Mouse (Mus musculus) CH12.LX (cell line): Measurements from ENCODE around the gene Slc44a5. TPM values are rescaled to one million over a fixed set of nuclear protein-coding genes. Genes with fewer than 3 reads are reported as not detected.

Experiments
- DNase-seq: peaks from one replicate; pipeline ENCODE4 v3.0.0-alpha.2; 2013; ENCODE audit errors: extremely low read depth
- H3K27ac ChIP-seq: 2 replicates; pipeline ENCODE4 v1.5.1; 2012; ENCODE audit warnings: low read depth, mild to moderate bottlenecking, control low read depth, moderate library complexity; ENCODE audit not compliant: insufficient read depth
- H3K27me3 ChIP-seq: replicated peaks from 2 replicates; pipeline ENCODE3; 2012; ENCODE audit warnings: inconsistent platforms
- H3K36me3 ChIP-seq, 2 experiments: replicated peaks in 1 of 2; 2 replicates each; pipeline versions ENCODE3 to v1.6.1; 2012; ENCODE audit warnings: inconsistent platforms in 1 of 2, low read length in 1 of 2, mild to moderate bottlenecking in 1 of 2, mixed read lengths in 1 of 2, moderate library complexity in 1 of 2; ENCODE audit not compliant: control insufficient read depth in 1 of 2, insufficient read depth in 1 of 2
- H3K4me1 ChIP-seq, 2 experiments: 2 replicates each; pipeline ENCODE4 v1.6.1; 2012; ENCODE audit warnings: inconsistent platforms in 1 of 2, moderate library complexity in 1 of 2; ENCODE audit not compliant: insufficient read depth in 2 of 2, control insufficient read depth in 1 of 2
- H3K4me2 ChIP-seq: 2 replicates; pipeline ENCODE4 v1.6.1; 2012; ENCODE audit warnings: low read depth, mild to moderate bottlenecking, control low read depth; ENCODE audit not compliant: poor library complexity, insufficient read depth, severe bottlenecking
- H3K4me3 ChIP-seq, 3 experiments: fragments of 150-350 bp in 1 of 3; sonication (generic) in 1 of 3; replicated peaks in 1 of 3; 2 replicates each; pipeline versions ENCODE3 to v1.5.1; 2011 to 2012; ENCODE audit warnings: low read depth in 2 of 3, low read length in 2 of 3, mild to moderate bottlenecking in 2 of 3, moderate library complexity in 2 of 3, control low read depth in 1 of 3, improper control_type of control experiment in 1 of 3, inconsistent platforms in 1 of 3, mixed read lengths in 1 of 3; ENCODE audit not compliant: poor library complexity in 1 of 3
- H3K79me2 ChIP-seq: replicated peaks from 2 replicates; pipeline ENCODE4 v1.6.1; 2012; ENCODE audit warnings: mild to moderate bottlenecking, moderate library complexity; ENCODE audit not compliant: control insufficient read depth, poor library complexity, insufficient read depth, severe bottlenecking; ENCODE audit errors: extremely low read depth
- H3K9ac ChIP-seq: 2 replicates; pipeline ENCODE4 v1.6.1; 2012; ENCODE audit warnings: low read depth, mild to moderate bottlenecking, control low read depth, moderate library complexity; ENCODE audit not compliant: insufficient read depth
- H3K9me3 ChIP-seq: replicated peaks from 2 replicates; pipeline ENCODE3; 2012; ENCODE audit warnings: low read length, inconsistent platforms, mixed read lengths
- BHLHE40 ChIP-seq: IDR thresholded peaks from 2 replicates; pipeline ENCODE4 v1.6.1; 2011; ENCODE audit warnings: mild to moderate bottlenecking, low read depth, low read length, improper control_type of control experiment
- CHD2 ChIP-seq: IDR thresholded peaks from 2 replicates; pipeline ENCODE4 v1.6.1; 2011; ENCODE audit warnings: low read length, improper control_type of control experiment
- ETS1 ChIP-seq: conservative IDR thresholded peaks from 2 replicates; pipeline ENCODE4 v1.6.1; 2012; ENCODE audit warnings: low read depth, mild to moderate bottlenecking, inconsistent platforms, low read length, improper control_type of control experiment, moderate library complexity
- HCFC1 ChIP-seq: IDR thresholded peaks from 2 replicates; pipeline ENCODE4 v1.6.1; 2012; ENCODE audit warnings: low read depth, mild to moderate bottlenecking, inconsistent platforms, low read length, improper control_type of control experiment
- JUN ChIP-seq: IDR thresholded peaks from 2 replicates; pipeline ENCODE4 v1.6.1; 2011; ENCODE audit warnings: low read depth, mild to moderate bottlenecking, low read length, improper control_type of control experiment, moderate library complexity; ENCODE audit not compliant: insufficient read depth
- JUND ChIP-seq: conservative IDR thresholded peaks from 2 replicates; pipeline ENCODE4 v1.6.1; 2011; ENCODE audit warnings: low read depth, low read length, improper control_type of control experiment
- KAT2A ChIP-seq: IDR thresholded peaks from 2 replicates; pipeline ENCODE4 v1.6.1; 2012; ENCODE audit warnings: low read length, improper control_type of control experiment, inconsistent platforms; ENCODE audit not compliant: insufficient replicate concordance
- MAFK ChIP-seq: IDR thresholded peaks from 2 replicates; pipeline ENCODE4 v1.6.1; 2011; ENCODE audit warnings: low read length, improper control_type of control experiment; ENCODE audit not compliant: insufficient replicate concordance
- NELFE ChIP-seq: IDR thresholded peaks from 2 replicates; pipeline ENCODE4 v1.6.1; 2011; ENCODE audit warnings: low read depth, low read length, improper control_type of control experiment
- RAD21 ChIP-seq: IDR thresholded peaks from 2 replicates; pipeline ENCODE4 v1.6.1; 2011; ENCODE audit warnings: low read depth, mild to moderate bottlenecking, low read length, improper control_type of control experiment, moderate library complexity
- RCOR1 ChIP-seq: conservative IDR thresholded peaks from 2 replicates; pipeline ENCODE4 v1.6.1; 2012; ENCODE audit warnings: low read depth, mild to moderate bottlenecking, inconsistent platforms, low read length, improper control_type of control experiment
- SMC3 ChIP-seq: IDR thresholded peaks from 2 replicates; pipeline ENCODE4 v1.6.1; 2011; ENCODE audit warnings: low read depth, low read length, improper control_type of control experiment
- TBP ChIP-seq: conservative IDR thresholded peaks from 2 replicates; pipeline ENCODE4 v1.6.1; 2011; ENCODE audit warnings: low read depth, low read length, improper control_type of control experiment
- ZNF384 ChIP-seq: IDR thresholded peaks from 2 replicates; pipeline ENCODE4 v1.6.1; 2012; ENCODE audit warnings: low read depth, low read length, improper control_type of control experiment, inconsistent platforms
- dilution Hi-C: fragments of 300-500 bp; cut with MboI; formaldehyde crosslinking; loops from 2 replicates; pipeline ENCODE4 v1.14.3; 2020; ENCODE audit warnings: low sequenced_read_pairs; ENCODE audit not compliant: extremely low pct_unique_long_range_greater_than_20kb, extremely low pct_ligation_motif_present
- in situ Hi-C: fragments of 300-500 bp; cut with MboI; formaldehyde crosslinking; loops from 3 replicates; pipeline ENCODE4 v1.14.3; 2019; ENCODE audit warnings: low sequenced_read_pairs, low pct_ligation_motif_present, low pct_unique_long_range_greater_than_20kb, mixed read lengths
- polyA plus RNA-seq: library from polyadenylated mRNA; unstranded; fragments of >175 nt; gene quantifications from 2 replicates; pipeline ENCODE4 v1.2.1, GENCODE M21; 2012; ENCODE audit warnings: low read depth; ENCODE audit not compliant: insufficient read length
- total RNA-seq, 2 experiments: library from RNA; depleted of rRNA; stranded (reverse); fragments of 300-350 nt in 1 of 2; fragments of >200 nt in 1 of 2; gene quantifications; 2 replicates each; pipeline ENCODE4 v1.2.3; 2012 to 2014

Slc44a5 gene
- total and polyA plus RNA-seq, 3 experiments: not detected

- in situ Hi-C loops (no loop called here), dilution Hi-C loops (no loop called here)
- no peak overlapping the region for H3K9ac ChIP-seq
These were observed 161.5 kb downstream of the Slc44a5 start for GRCm38 (mm10) chr3:154134701-154135100.

GRCm38 (mm10) chr3:154136501-154136900 lies 163.3 kb downstream of the Slc44a5 start:
- no peaks in the 10 kb centered on the region for H3K79me2 ChIP-seq
- dilution Hi-C loops: no loop called here

More at GRCm38 (mm10) chr3:154134701-154135100, 161.5 kb downstream of the Slc44a5 start:
- Histone ChIP-seq H3K4me1 (peaks cover 0 to 8% of the 10 kb centered on the region in 2 experiments; a peak in 3 of 4 replicates), H3K27ac (no peak overlapping the region), H3K9me3 (no peaks in the 10 kb centered on the region), H3K79me2 (no peaks in the 10 kb centered on the region), H3K4me2 (no peak overlapping the region), H3K36me3 (no peaks in the 10 kb centered on the region), H3K4me3 (no peak overlapping the region), H3K27me3 (no peaks in the 10 kb centered on the region)
- no peak for DNase-seq
- TF ChIP-seq ZNF384: no peak
- TF ChIP-seq JUND: no peak
- TF ChIP-seq KAT2A: no peak
- no peak for TF ChIP-seq RCOR1
- no peak for TF ChIP-seq JUN
- TF ChIP-seq RAD21: no peak
- no peak for TF ChIP-seq MAFK
- TF ChIP-seq SMC3: no peak
- TF ChIP-seq HCFC1: no peak
- no peak for TF ChIP-seq ETS1
- TF ChIP-seq NELFE: no peak

GRCm38 (mm10) chr3:154141346-154141745 lies 168.1 kb downstream of the Slc44a5 start:
- Histone ChIP-seq H3K9ac (no peak overlapping the region), H3K79me2 (no peaks in the 10 kb centered on the region), H3K4me1 (peaks cover 2 to 3% of the 10 kb centered on the region in 2 experiments; a peak in 3 of 4 replicates), H3K27ac (no peak overlapping the region), H3K36me3 (no peaks in the 10 kb centered on the region), H3K4me2 (no peak overlapping the region), H3K27me3 (no peaks in the 10 kb centered on the region), H3K4me3 (no peak overlapping the region), H3K9me3 (no peaks in the 10 kb centered on the region)
- in situ Hi-C loops: no loop called here
- dilution Hi-C loops: no loop called here
- no peak for DNase-seq
- TF ChIP-seq BHLHE40 (no peak), ZNF384 (no peak), TBP (no peak)

More at GRCm38 (mm10) chr3:154136501-154136900, 163.3 kb downstream of the Slc44a5 start:
- no peaks in the 10 kb centered on the region for H3K9me3 ChIP-seq
- no peak overlapping the region for H3K27ac ChIP-seq
- H3K27me3 ChIP-seq: no peaks in the 10 kb centered on the region
- H3K4me3 ChIP-seq: no peak overlapping the region
- TF ChIP-seq SMC3 (no peak), CHD2 (no peak)
- TF ChIP-seq, all 38 proteins: peak for 0
- Histone ChIP-seq H3K36me3 (no peaks in the 10 kb centered on the region), H3K9ac (no peak overlapping the region), H3K4me1 (peaks cover 0 to 8% of the 10 kb centered on the region in 2 experiments; a peak in 3 of 4 replicates), H3K4me2 (no peak overlapping the region)
- in situ Hi-C loops: no loop called here
- no peak for DNase-seq
